In the genomic region with DNA sequence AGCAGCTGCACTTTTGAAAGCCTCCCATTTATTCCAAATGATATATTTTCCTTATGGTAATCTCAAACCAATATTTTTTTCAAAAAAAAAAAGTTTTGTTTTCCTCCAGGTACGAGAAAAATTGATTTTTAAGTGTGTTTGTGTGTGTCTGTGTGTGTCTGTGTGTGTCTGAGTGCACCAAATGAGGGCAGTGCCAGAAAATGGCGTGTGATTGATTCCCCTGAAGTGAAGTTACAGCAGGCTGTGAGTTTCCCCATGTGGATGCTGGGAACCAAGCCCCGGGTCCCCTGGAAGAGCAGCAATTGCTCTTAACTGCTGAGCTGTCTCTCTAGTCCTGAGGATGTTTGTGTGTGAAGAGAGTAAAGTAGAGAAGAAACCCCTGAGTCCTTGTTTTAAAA, we compare ENCODE assay signal across 8 mouse cellular contexts. TPM values are rescaled to one million over a fixed set of nuclear protein-coding genes. Genes with fewer than 3 reads are reported as not detected.
DNase-seq lines count a peak whose midpoint lies in the region; ATAC-seq and TF ChIP-seq lines count a peak whose summit lies in the region.

No protein-coding gene starts in this region.

- H3K4me2 ChIP-seq in liver, embryonic 11.5 days, result peak overlapping the region; percentile 76
- H3K4me2 ChIP-seq in stomach, postnatal 0 days (replicated peaks; ENCODE audit: low read depth), result peak overlapping the region; percentile 77

- peak overlapping the region; percentile 81 for H3K4me3 ChIP-seq in thymus, adult 2 months (ENCODE audit: control insufficient read depth, insufficient read depth, low read length)
- H3K4me3 ChIP-seq in liver, embryonic 11.5 days (ENCODE audit: low read depth, low read length), result peak overlapping the region; percentile 86
- H3K4me3 ChIP-seq in stomach, postnatal 0 days (ENCODE audit: low read depth, low read length), result peak overlapping the region; percentile 84

- H3K9ac ChIP-seq in liver, embryonic 11.5 days (ENCODE audit: low read depth, low read length), result peak overlapping the region; percentile 81
- H3K9ac ChIP-seq in stomach, postnatal 0 days (ENCODE audit: low read length), result peak overlapping the region; percentile 92

- no peak for TF ChIP-seq CTCF in thymus, adult 2 months (IDR thresholded peaks at IDR 0.05; ENCODE audit: borderline replicate concordance, control insufficient read depth, extremely low read depth, insufficient read depth, low read length, poor library complexity)
- no peak for TF ChIP-seq CTCF in stomach, postnatal 0 days (IDR thresholded peaks at IDR 0.05; ENCODE audit: low read depth)

- 9% methylated on average over 3 of the region's 3 CpGs for WGBS in thymus, adult 2 months
- WGBS in liver, embryonic 11.5 days, result 16% methylated on average over 3 of the region's 3 CpGs
- WGBS in stomach, postnatal 0 days, result 5% methylated on average over 3 of the region's 3 CpGs

- H3K4me1 ChIP-seq in thymus, adult 2 months (replicated peaks; ENCODE audit: control insufficient read depth, insufficient read depth, low read length), result peaks cover 6% of the 10 kb centered on the region
- H3K4me1 ChIP-seq in liver, embryonic 11.5 days (replicated peaks; ENCODE audit: control insufficient read depth, insufficient read depth, low read length), result peaks cover 15% of the 10 kb centered on the region
- H3K4me1 ChIP-seq in stomach, postnatal 0 days (replicated peaks; ENCODE audit: control insufficient read depth, insufficient read depth), result no peaks in the 10 kb centered on the region; the same call in 1 of the 2 replicates

- H3K36me3 ChIP-seq in thymus, adult 2 months (ENCODE audit: control insufficient read depth, insufficient read depth, low read length), result no peaks in the 10 kb centered on the region
- H3K36me3 ChIP-seq in liver, embryonic 11.5 days (ENCODE audit: control insufficient read depth, insufficient read depth, low read length), result no peaks in the 10 kb centered on the region
- H3K36me3 ChIP-seq in stomach, postnatal 0 days (ENCODE audit: control insufficient read depth, insufficient read depth, low read length), result no peaks in the 10 kb centered on the region

- no peak for TF ChIP-seq POLR2A in thymus, adult 2 months (IDR thresholded peaks at IDR 0.05; ENCODE audit: control insufficient read depth, extremely low read depth, insufficient read depth, low read length, poor library complexity)

- TF ChIP-seq EP300 in stomach, postnatal 0 days (optimal IDR thresholded peaks at IDR 0.05), result no peak

- no peaks in the 10 kb centered on the region for H3K9me3 ChIP-seq in liver, embryonic 11.5 days (ENCODE audit: control insufficient read depth, low read length)
- H3K9me3 ChIP-seq in stomach, postnatal 0 days (ENCODE audit: control insufficient read depth, low read length), result no peaks in the 10 kb centered on the region

- H3K27me3 ChIP-seq in thymus, adult 2 months (ENCODE audit: control insufficient read depth, insufficient read depth, low read length), result no peaks in the 10 kb centered on the region
- no peaks in the 10 kb centered on the region for H3K27me3 ChIP-seq in liver, embryonic 11.5 days (replicated peaks; ENCODE audit: control insufficient read depth, insufficient read depth, low read length)
- H3K27me3 ChIP-seq in stomach, postnatal 0 days (ENCODE audit: control insufficient read depth, insufficient read depth, low read length), result no peaks in the 10 kb centered on the region

- no peak for ATAC-seq in liver, embryonic 11.5 days (replicated peaks; ENCODE audit: low FRiP score)
- no peak for ATAC-seq in stomach, postnatal 0 days (ENCODE audit: low FRiP score, low TSS enrichment)

- peak; percentile 9 for DNase-seq in adrenal gland, postnatal 14 days
- DNase-seq in adrenal gland, postnatal 4 days (ENCODE audit: low spot score in 2 of 2), result no peak
- DNase-seq in thymus, adult 2 months, result no peak
- DNase-seq in thymus, postnatal 0 days (ENCODE audit: low spot score), result no peak
- no peak for DNase-seq in liver, embryonic 11.5 days (ENCODE audit: low spot score)
- no peak for DNase-seq in stomach, postnatal 0 days (ENCODE audit: low spot score)
- DNase-seq in cerebellum, postnatal 4 days (ENCODE audit: low spot score in 2 of 2), result no peak
- DNase-seq in kidney, adult 9 months, result no peak

- H3K27ac ChIP-seq in thymus, adult 2 months (ENCODE audit: control insufficient read depth, insufficient read depth, low read length), result no peak overlapping the region
- H3K27ac ChIP-seq in liver, embryonic 11.5 days (ENCODE audit: low read depth, low read length), result no peak overlapping the region; the same call in 1 of the 2 replicates
- peak overlapping the region; percentile 92 for H3K27ac ChIP-seq in stomach, postnatal 0 days (replicated peaks)

RNA-seq across cellular contexts. Expression of a gene that starts 0.8 kb away (rescaled TPM):
- total RNA-seq in adrenal gland, postnatal 14 days (2021), result 6.1 and 6.5 TPM in 2 replicates
- 10 to 100 TPM; 11.2 to 11.7 TPM for total RNA-seq in adrenal gland, postnatal 4 days (2021)
- polyA plus RNA-seq in thymus, adult 2 months (2012; rRNA removed), result 3.6 and 4.1 TPM in 2 replicates
- 7.0 and 9.2 TPM in 2 replicates for polyA plus RNA-seq in thymus, postnatal 0 days (2015; fragmentation: Nextera tagmentation; extraction: Ambion mirVana)
- polyA plus RNA-seq in liver, embryonic 11.5 days (2014; fragmentation: Nextera tagmentation; extraction: Ambion mirVana), result 8.0 and 8.6 TPM in 2 replicates
- polyA plus RNA-seq in stomach, postnatal 0 days (2015; fragmentation: Nextera tagmentation; extraction: Ambion mirVana), result 4.9 and 5.2 TPM in 2 replicates

RNA-seq across cellular contexts. Expression of a gene that starts 3.9 kb away (rescaled TPM):
- total RNA-seq in adrenal gland, postnatal 14 days (2021), result 20.0 and 24.1 TPM in 2 replicates
- total RNA-seq in adrenal gland, postnatal 4 days (2021), result 10 to 100 TPM; 29.3 to 34.0 TPM
- polyA plus RNA-seq in thymus, adult 2 months (2012; rRNA removed), result 10.0 and 11.1 TPM in 2 replicates
- 63.2 and 66.1 TPM in 2 replicates for polyA plus RNA-seq in thymus, postnatal 0 days (2015; fragmentation: Nextera tagmentation; extraction: Ambion mirVana)
- polyA plus RNA-seq in liver, embryonic 11.5 days (2014; fragmentation: Nextera tagmentation; extraction: Ambion mirVana), result 34.5 and 39.1 TPM in 2 replicates
- polyA plus RNA-seq in stomach, postnatal 0 days (2015; fragmentation: Nextera tagmentation; extraction: Ambion mirVana), result 33.7 and 38.3 TPM in 2 replicates

RNA-seq across cellular contexts. Expression of a gene that starts 59.0 kb away (rescaled TPM):
- total RNA-seq in adrenal gland, postnatal 14 days (2021), result not detected in 2 replicates
- total RNA-seq in adrenal gland, postnatal 4 days (2021), result not detected
- polyA plus RNA-seq in thymus, adult 2 months (2012; rRNA removed), result not detected in 2 replicates
- not detected in 2 replicates for polyA plus RNA-seq in thymus, postnatal 0 days (2015; fragmentation: Nextera tagmentation; extraction: Ambion mirVana)
- polyA plus RNA-seq in liver, embryonic 11.5 days (2014; fragmentation: Nextera tagmentation; extraction: Ambion mirVana), result not detected in 2 replicates
- polyA plus RNA-seq in stomach, postnatal 0 days (2015; fragmentation: Nextera tagmentation; extraction: Ambion mirVana), result not detected in 2 replicates
